Mouse (Mus musculus) hindbrain, postnatal 0 days (tissue): ENCODE results near the gene Neurod2. TPM values are rescaled to one million over a fixed set of nuclear protein-coding genes. Genes with fewer than 3 reads are reported as not detected.

Experiments used
- ATAC-seq: fragments of 200-750 bp; cut with Nextera tagmentation; 2 replicates; pipeline ENCODE4 v1.8.0; 2017; ENCODE audit warnings: mild to moderate bottlenecking, moderate TSS enrichment, moderate library complexity
- DNase-seq: peaks from one replicate; pipeline ENCODE4 v3.0.0-alpha.2; 2015; ENCODE audit warnings: low spot score
- H3K27ac ChIP-seq: fragments of 300-500 bp; sonication (generic); 2 replicates; pipeline ENCODE4 v1.5.1; 2014; ENCODE audit warnings: mild to moderate bottlenecking
- H3K27me3 ChIP-seq: fragments of 300-500 bp; sonication (generic); 2 replicates; pipeline ENCODE4 v1.6.1; 2014; ENCODE audit warnings: low read length, mixed read lengths; ENCODE audit not compliant: insufficient read depth
- H3K36me3 ChIP-seq: fragments of 300-500 bp; sonication (generic); 2 replicates; pipeline ENCODE4 v1.6.1; 2014; ENCODE audit warnings: low read length, mixed read lengths; ENCODE audit not compliant: insufficient read depth
- H3K4me1 ChIP-seq: fragments of 300-500 bp; sonication (generic); 2 replicates; pipeline ENCODE4 v1.6.1; 2014; ENCODE audit warnings: antibody characterized with exemption, low read length, mixed read lengths; ENCODE audit not compliant: insufficient read depth
- H3K4me2 ChIP-seq: fragments of 300-500 bp; sonication (generic); 2 replicates; pipeline ENCODE4 v1.6.1; 2014; ENCODE audit warnings: low read depth, mild to moderate bottlenecking, low read length, moderate library complexity, mixed read lengths
- H3K4me3 ChIP-seq: fragments of 300-500 bp; sonication (generic); 2 replicates; pipeline ENCODE4 v1.5.1; 2014; ENCODE audit warnings: low read length
- H3K9ac ChIP-seq: fragments of 300-500 bp; sonication (generic); replicated peaks from 2 replicates; pipeline ENCODE4 v1.6.1; 2014; ENCODE audit warnings: mild to moderate bottlenecking, low read length, moderate library complexity, mixed read lengths
- H3K9me3 ChIP-seq: fragments of 300-500 bp; sonication (generic); 2 replicates; pipeline ENCODE4 v1.6.1; 2016; ENCODE audit warnings: low read length, mixed read lengths
- CTCF ChIP-seq: IDR thresholded peaks from 2 replicates; pipeline ENCODE4 v1.5.1; 2016; ENCODE audit warnings: antibody characterized with exemption, control low read depth, low read depth
- WGBS: fragments of 180-500 bp; shearing (Covaris S2); extraction: QIAGEN DNeasy Blood & Tissue Kit; methylation state at CpG from one replicate; pipeline ENCODE4 v1.1.7; 2014; 5-methylcytosine and 5-hydroxymethylcytosine counted together
- polyA plus RNA-seq: library from polyadenylated mRNA; unstranded; fragments of >200 nt; fragmentation: Nextera tagmentation; extraction: Ambion mirVana; gene quantifications from 2 replicates; pipeline ENCODE4 v1.2.1, GENCODE M21; 2015
- total RNA-seq: library from RNA; depleted of rRNA; stranded (reverse); fragments of >200 nt; gene quantifications from 2 replicates; pipeline ENCODE4 v1.2.3, GENCODE M21; 2014

Gene Neurod2
- total and polyA plus RNA-seq, 2 experiments from 2014 or later = 30.7 to 87.0 TPM

DNA sequence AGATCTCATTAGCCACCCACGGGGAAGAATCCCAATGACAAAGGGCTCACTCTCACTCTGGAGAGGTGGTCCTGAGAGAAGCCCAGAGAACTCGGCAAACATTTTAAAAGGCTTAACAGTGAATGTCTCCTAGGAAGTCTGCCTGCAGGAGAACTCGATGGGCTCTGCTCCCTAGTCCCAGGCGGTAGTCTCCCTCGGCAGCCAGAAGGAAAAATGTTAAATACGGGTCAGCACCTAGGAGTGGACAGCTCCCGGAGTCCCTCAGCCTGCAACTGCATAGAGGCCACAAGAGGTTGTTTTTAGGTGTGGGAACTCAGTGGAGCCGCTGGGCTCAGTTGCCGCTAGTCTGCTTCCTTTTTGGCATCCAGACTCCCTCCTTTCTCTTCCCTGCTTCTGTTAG lies 5.5 kb downstream of the Neurod2 start:
- WGBS = 3% methylated on average over 9 of the region's 9 CpGs
- no peak overlapping the region for H3K9ac ChIP-seq
- H3K36me3 ChIP-seq = no peaks in the 10 kb centered on the region
- ATAC-seq (no peak), DNase-seq (peak; percentile 37)
- TF ChIP-seq CTCF = no peak
- H3K9me3 ChIP-seq = no peaks in the 10 kb centered on the region
- peak overlapping the region; percentile 6; the same call in 1 of the 2 replicates for H3K4me2 ChIP-seq
- H3K27ac ChIP-seq = no peak overlapping the region
- H3K4me3 ChIP-seq = no peak overlapping the region
- H3K4me1 ChIP-seq = peaks cover 4% of the 10 kb centered on the region; the same call in 1 of the 2 replicates
- H3K27me3 ChIP-seq = peaks cover 44% of the 10 kb centered on the region

GRCm38 (mm10) chr11:98323136-98323866 lies 6.1 kb downstream of the Neurod2 start:
- peak; percentile 41 for DNase-seq
- no peak for ATAC-seq
- H3K9ac ChIP-seq = no peak overlapping the region
- H3K4me3 ChIP-seq = no peak overlapping the region
- H3K27me3 ChIP-seq = peaks cover 50% of the 10 kb centered on the region
- no peaks in the 10 kb centered on the region for H3K36me3 ChIP-seq
- WGBS = 5% methylated on average over 10 of the region's 10 CpGs
- no peak for TF ChIP-seq CTCF
- H3K4me2 ChIP-seq = 0 out of 2 replicates have a peak overlapping the region, but pooled peaks have one; percentile 6
- peaks cover 8% of the 10 kb centered on the region; the same call in 1 of the 2 replicates for H3K4me1 ChIP-seq
- peak overlapping the region; percentile 13; the same call in 1 of the 2 replicates for H3K27ac ChIP-seq
- H3K9me3 ChIP-seq = no peaks in the 10 kb centered on the region

DNA sequence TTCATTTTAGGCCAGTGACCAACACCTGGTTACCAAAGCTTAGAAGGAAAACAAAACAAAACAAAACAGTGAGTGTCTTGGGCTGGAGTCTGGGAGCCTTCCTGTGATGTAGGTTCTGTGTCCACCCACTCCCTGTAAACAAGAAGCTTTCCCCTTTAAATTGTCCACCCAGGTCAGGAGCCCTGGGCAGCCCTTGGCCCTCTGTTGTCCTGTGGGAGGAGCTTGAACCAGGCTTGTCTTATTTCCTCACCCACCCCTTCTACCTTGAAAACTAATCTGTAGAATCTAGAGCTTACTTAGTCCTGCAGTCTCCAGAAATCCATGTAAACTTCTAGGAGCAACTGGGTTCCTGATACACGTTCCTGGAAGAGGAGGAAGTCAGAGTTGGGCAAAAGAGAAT lies 7.3 kb downstream of the Neurod2 start:
- Histone ChIP-seq H3K4me1 (peaks cover 9% of the 10 kb centered on the region; the same call in 1 of the 2 replicates), H3K4me2 (no peak overlapping the region), H3K27ac (no peak overlapping the region), H3K27me3 (peaks cover 50% of the 10 kb centered on the region), H3K4me3 (no peak overlapping the region), H3K9ac (no peak overlapping the region), H3K36me3 (no peaks in the 10 kb centered on the region), H3K9me3 (no peaks in the 10 kb centered on the region)
- 4% methylated on average over 1 of the region's 1 CpGs for WGBS
- no peak for DNase-seq
- TF ChIP-seq CTCF = no peak
- no peak for ATAC-seq

DNA sequence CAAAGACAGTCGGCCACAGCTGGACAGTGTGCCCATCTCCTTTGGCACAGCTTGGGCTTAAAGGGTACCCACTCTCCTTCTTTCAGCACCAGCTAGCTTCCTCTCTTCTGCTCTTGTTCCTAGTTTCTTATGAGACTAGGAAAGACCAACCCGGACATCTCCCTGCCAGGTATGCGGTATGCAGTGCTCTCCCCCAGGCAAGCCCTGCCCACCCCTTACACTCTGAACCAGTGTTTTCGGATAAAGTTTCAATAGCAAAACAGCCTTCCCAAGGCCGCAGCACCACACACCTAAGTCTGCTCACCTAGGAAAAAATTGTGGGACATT lies 7.8 kb downstream of the Neurod2 start:
- peaks cover 9% of the 10 kb centered on the region; the same call in 1 of the 2 replicates for H3K4me1 ChIP-seq
- peak overlapping the region; percentile 44; the same call in 1 of the 2 replicates for H3K4me2 ChIP-seq
- ATAC-seq (no peak), DNase-seq (no peak)
- peak overlapping the region; percentile 65; the same call in 1 of the 2 replicates for H3K27ac ChIP-seq
- no peaks in the 10 kb centered on the region for H3K9me3 ChIP-seq
- no peak overlapping the region for H3K4me3 ChIP-seq
- no peaks in the 10 kb centered on the region for H3K36me3 ChIP-seq
- no peak overlapping the region for H3K9ac ChIP-seq
- TF ChIP-seq CTCF = no peak
- H3K27me3 ChIP-seq = peaks cover 49% of the 10 kb centered on the region
- WGBS = 6% methylated on average over 5 of the region's 5 CpGs

DNA sequence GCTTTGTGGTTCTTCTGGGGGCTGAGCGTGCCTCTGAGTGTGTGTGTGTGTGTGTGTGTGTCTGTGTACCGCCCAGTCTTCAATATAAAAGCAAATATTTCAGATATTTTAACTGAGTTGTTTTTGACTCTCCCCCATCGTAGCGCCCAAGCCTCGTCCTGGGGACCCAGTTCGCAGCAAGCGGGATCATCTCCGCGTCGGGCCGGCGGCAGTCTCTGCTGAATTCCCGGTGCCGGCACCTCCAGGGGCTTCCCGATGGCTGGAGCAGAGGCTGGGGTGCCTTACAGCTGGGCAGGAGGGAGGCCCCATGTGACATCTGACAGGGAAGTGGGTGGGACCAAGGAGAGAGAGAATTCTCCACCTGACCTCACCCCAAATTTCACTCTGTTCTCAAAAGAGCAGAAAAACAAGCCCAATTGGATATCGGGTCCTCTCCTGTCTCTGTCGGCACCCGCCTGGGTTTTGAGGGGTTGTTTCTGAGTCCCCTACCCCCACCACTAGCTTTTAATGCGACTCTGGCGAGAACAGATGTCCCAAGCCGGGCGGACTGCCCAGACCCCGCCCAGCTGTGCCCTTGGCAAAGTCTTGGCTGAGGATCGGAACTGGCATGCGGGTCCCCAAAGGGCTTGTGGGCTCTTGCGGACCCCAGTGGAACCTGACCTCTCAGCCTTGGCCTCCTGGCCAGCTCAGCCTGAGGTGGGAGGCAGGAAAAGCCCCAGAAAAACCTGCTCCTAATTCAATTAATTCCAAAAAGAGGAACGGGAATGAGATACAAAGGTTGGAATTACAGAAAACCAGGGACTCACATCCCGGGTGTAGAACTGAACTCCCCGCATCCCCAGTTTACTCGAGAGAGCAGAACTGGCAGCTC lies 8.4 kb downstream of the Neurod2 start:
- no peaks in the 10 kb centered on the region for H3K36me3 ChIP-seq
- H3K4me3 ChIP-seq = peak overlapping the region; percentile 17; the same call in 1 of the 2 replicates
- H3K4me1 ChIP-seq = peaks cover 9% of the 10 kb centered on the region; the same call in 1 of the 2 replicates
- 2% methylated on average over 30 of the region's 30 CpGs for WGBS
- peaks cover 52% of the 10 kb centered on the region for H3K27me3 ChIP-seq
- H3K27ac ChIP-seq = peak overlapping the region; percentile 65
- H3K4me2 ChIP-seq = peak overlapping the region; percentile 44
- no peaks in the 10 kb centered on the region for H3K9me3 ChIP-seq
- H3K9ac ChIP-seq = 0 out of 2 replicates have a peak overlapping the region, but pooled peaks have one; percentile 30
- ATAC-seq = peak; percentile 30; the same call in 1 of the 2 replicates
- no peak for TF ChIP-seq CTCF
- DNase-seq = peak; percentile 74

DNA sequence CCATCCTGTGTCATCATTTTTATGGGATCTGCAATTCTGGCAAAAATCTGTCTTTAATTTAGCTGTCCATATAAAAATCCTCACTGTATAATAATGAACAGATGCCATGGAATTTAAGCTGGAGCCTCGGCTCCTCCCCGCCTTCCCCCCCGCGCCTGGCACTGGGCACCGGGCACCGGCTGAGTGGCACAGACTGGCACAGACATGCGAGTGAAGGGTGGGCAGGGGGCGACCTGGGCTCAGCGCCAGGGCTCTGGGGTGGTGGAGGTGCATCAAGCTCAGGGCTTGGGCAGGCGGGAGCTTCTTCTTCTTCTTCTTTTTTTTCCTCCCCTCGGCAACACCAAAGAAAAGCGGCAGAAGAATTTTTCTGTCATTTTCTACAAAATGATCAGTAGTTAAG lies 9.1 kb downstream of the Neurod2 start:
- WGBS = 5% methylated on average over 12 of the region's 12 CpGs
- no peak for TF ChIP-seq CTCF
- H3K27ac ChIP-seq = peak overlapping the region; percentile 65
- peak; percentile 71 for DNase-seq
- H3K9me3 ChIP-seq = no peaks in the 10 kb centered on the region
- H3K4me1 ChIP-seq = peaks cover 9% of the 10 kb centered on the region; the same call in 1 of the 2 replicates
- no peaks in the 10 kb centered on the region for H3K36me3 ChIP-seq
- ATAC-seq = no peak
- H3K4me3 ChIP-seq = 0 out of 2 replicates have a peak overlapping the region, but pooled peaks have one; percentile 17
- 0 out of 2 replicates have a peak overlapping the region, but pooled peaks have one; percentile 30 for H3K9ac ChIP-seq
- peaks cover 52% of the 10 kb centered on the region for H3K27me3 ChIP-seq
- H3K4me2 ChIP-seq = peak overlapping the region; percentile 44
